Mouse (Mus musculus) liver, embryonic 11.5 days (tissue): ENCODE measurements around the gene Spata31d1a. TPM values are rescaled to one million over a fixed set of nuclear protein-coding genes. Genes with fewer than 3 reads are reported as not detected.

Source experiments
- ATAC-seq: fragments of 200-750 bp; cut with Nextera tagmentation; replicated peaks from 2 replicates; pipeline ENCODE4 v1.8.0; 2017; ENCODE audit warnings: moderate number of reproducible peaks, mild to moderate bottlenecking, moderate TSS enrichment, moderate library complexity; ENCODE audit not compliant: low FRiP score
- DNase-seq: peaks from one replicate; pipeline ENCODE4 v3.0.0-alpha.2; 2017; ENCODE audit warnings: low spot score
- H3K27ac ChIP-seq: fragments of 300-500 bp; sonication (generic); 2 replicates; pipeline ENCODE4 v1.5.1; 2014; ENCODE audit warnings: mild to moderate bottlenecking, low read depth, low read length, control low read depth
- H3K27me3 ChIP-seq: fragments of 300-500 bp; sonication (generic); replicated peaks from 2 replicates; pipeline ENCODE4 v1.6.1; 2014; ENCODE audit warnings: low read length, mixed read lengths; ENCODE audit not compliant: control insufficient read depth, insufficient read depth
- H3K36me3 ChIP-seq: fragments of 300-500 bp; sonication (generic); 2 replicates; pipeline ENCODE4 v1.6.1; 2014; ENCODE audit warnings: mild to moderate bottlenecking, low read length, moderate library complexity, mixed read lengths; ENCODE audit not compliant: control insufficient read depth, insufficient read depth
- H3K4me1 ChIP-seq: fragments of 300-500 bp; sonication (generic); replicated peaks from 2 replicates; pipeline ENCODE4 v1.6.1; 2014; ENCODE audit warnings: low read length, mixed read lengths; ENCODE audit not compliant: control insufficient read depth, insufficient read depth
- H3K4me2 ChIP-seq: fragments of 300-500 bp; sonication (generic); 2 replicates; pipeline ENCODE4 v1.6.1; 2014; ENCODE audit warnings: mild to moderate bottlenecking, control low read depth, moderate library complexity
- H3K4me3 ChIP-seq: fragments of 300-500 bp; sonication (generic); 2 replicates; pipeline ENCODE4 v1.5.1; 2014; ENCODE audit warnings: low read depth, low read length, control low read depth
- H3K9ac ChIP-seq: fragments of 300-500 bp; sonication (generic); 2 replicates; pipeline ENCODE4 v1.6.1; 2014; ENCODE audit warnings: low read depth, low read length, control low read depth
- H3K9me3 ChIP-seq: fragments of 300-500 bp; sonication (generic); 2 replicates; pipeline ENCODE4 v1.6.1; 2016; ENCODE audit warnings: low read length, inconsistent platforms, mixed read lengths; ENCODE audit not compliant: control insufficient read depth
- WGBS: fragments of 180-500 bp; shearing (Covaris S2); extraction: QIAGEN DNeasy Blood & Tissue Kit; methylation state at CpG from one replicate; pipeline ENCODE4 v1.1.7; 2014; 5-methylcytosine and 5-hydroxymethylcytosine counted together
- polyA plus RNA-seq: library from polyadenylated mRNA; unstranded; fragments of >200 nt; fragmentation: Nextera tagmentation; extraction: Ambion mirVana; gene quantifications from 2 replicates; pipeline ENCODE4 v1.2.1, GENCODE M21; 2014

Gene Spata31d1a
- polyA plus RNA-seq, 1 experiment from 2014 or later = 0.11 TPM

GRCm38 (mm10) chr13:59694008-59694407 lies 16.1 kb downstream of the Spata31d1a start, which contains the start of gene 4921517D22Rik:
Gene 4921517D22Rik (minus strand): TSS chr13:59694108.
- Histone ChIP-seq H3K4me2 (no peak within 1 kb of the TSS), H3K9ac (no peak within 1 kb of the TSS), H3K36me3 (no peaks in the 10 kb centered on the region), H3K27ac (no peak within 1 kb of the TSS), H3K4me3 (no peak within 1 kb of the TSS), H3K9me3 (no peaks in the 10 kb centered on the region), H3K27me3 (no peaks in the 10 kb centered on the region), H3K4me1 (no peaks in the 10 kb centered on the region)
- 74% methylated on average over 3 of the region's 3 CpGs for WGBS
- no peak for ATAC-seq
- no peak for DNase-seq

GRCm38 (mm10) chr13:59691478-59691877 lies 18.7 kb downstream of the Spata31d1a start:
- 83% methylated on average over 10 of the region's 10 CpGs for WGBS
- no peaks in the 10 kb centered on the region for H3K36me3 ChIP-seq
- H3K4me2 ChIP-seq = no peak overlapping the region
- no peak overlapping the region for H3K27ac ChIP-seq
- ATAC-seq = no peak
- no peaks in the 10 kb centered on the region for H3K27me3 ChIP-seq
- no peaks in the 10 kb centered on the region for H3K9me3 ChIP-seq
- H3K9ac ChIP-seq = no peak overlapping the region
- no peak for DNase-seq
- H3K4me1 ChIP-seq = no peaks in the 10 kb centered on the region
- H3K4me3 ChIP-seq = no peak overlapping the region

- Histone ChIP-seq H3K9me3 (no peaks in the 10 kb centered on the region), H3K27ac (no peak overlapping the region), H3K4me3 (no peak overlapping the region), H3K4me2 (no peak overlapping the region), H3K4me1 (no peaks in the 10 kb centered on the region), H3K27me3 (no peaks in the 10 kb centered on the region), H3K36me3 (no peaks in the 10 kb centered on the region), H3K9ac (no peak overlapping the region)
- no peak for DNase-seq
- 79% methylated on average over 7 of the region's 7 CpGs for WGBS
- ATAC-seq = no peak
These were observed 19.6 kb downstream of the Spata31d1a start for GRCm38 (mm10) chr13:59690576-59690975.

GRCm38 (mm10) chr13:59689843-59690242 lies 20.3 kb downstream of the Spata31d1a start:
- Histone ChIP-seq H3K27me3 (no peaks in the 10 kb centered on the region), H3K4me3 (no peak overlapping the region), H3K36me3 (no peaks in the 10 kb centered on the region), H3K4me1 (no peaks in the 10 kb centered on the region), H3K27ac (no peak overlapping the region), H3K9ac (no peak overlapping the region), H3K9me3 (no peaks in the 10 kb centered on the region), H3K4me2 (no peak overlapping the region)
- no peak for ATAC-seq
- no peak for DNase-seq
- WGBS = 71% methylated on average over 3 of the region's 3 CpGs

- H3K27me3 ChIP-seq = no peaks in the 10 kb centered on the region
- WGBS = 72% methylated on average over 9 of the region's 9 CpGs
- no peak overlapping the region for H3K27ac ChIP-seq
- H3K36me3 ChIP-seq = no peaks in the 10 kb centered on the region
- ATAC-seq = no peak
- no peak overlapping the region for H3K4me3 ChIP-seq
- no peaks in the 10 kb centered on the region for H3K9me3 ChIP-seq
- no peak overlapping the region for H3K4me2 ChIP-seq
- DNase-seq = no peak
- no peak overlapping the region for H3K9ac ChIP-seq
- H3K4me1 ChIP-seq = no peaks in the 10 kb centered on the region
These were observed 20.8 kb downstream of the Spata31d1a start for GRCm38 (mm10) chr13:59689313-59689712.

GRCm38 (mm10) chr13:59688338-59688770 lies 21.8 kb downstream of the Spata31d1a start:
- DNase-seq = no peak
- H3K27me3 ChIP-seq = no peaks in the 10 kb centered on the region
- no peaks in the 10 kb centered on the region for H3K9me3 ChIP-seq
- H3K36me3 ChIP-seq = no peaks in the 10 kb centered on the region
- H3K4me3 ChIP-seq = no peak overlapping the region
- H3K9ac ChIP-seq = no peak overlapping the region
- H3K4me1 ChIP-seq = no peaks in the 10 kb centered on the region
- ATAC-seq = no peak
- WGBS = 62% methylated on average over 13 of the region's 13 CpGs
- no peak overlapping the region for H3K27ac ChIP-seq
- H3K4me2 ChIP-seq = no peak overlapping the region

- WGBS = 72% methylated on average over 3 of the region's 3 CpGs
- Histone ChIP-seq H3K27ac (no peak overlapping the region), H3K9ac (no peak overlapping the region), H3K4me2 (no peak overlapping the region), H3K4me3 (no peak overlapping the region), H3K27me3 (no peaks in the 10 kb centered on the region), H3K36me3 (no peaks in the 10 kb centered on the region), H3K9me3 (no peaks in the 10 kb centered on the region), H3K4me1 (peaks cover 7% of the 10 kb centered on the region; the same call in 1 of the 2 replicates)
- ATAC-seq (no peak), DNase-seq (no peak)
These were observed 24.9 kb downstream of the Spata31d1a start for GRCm38 (mm10) chr13:59685236-59685635.

- H3K27me3 ChIP-seq = no peaks in the 10 kb centered on the region
- DNase-seq = no peak
- WGBS = 15% methylated on average over 7 of the region's 7 CpGs
- peaks cover 21% of the 10 kb centered on the region for H3K4me1 ChIP-seq
- H3K4me2 ChIP-seq = peak overlapping the region; percentile 19; the same call in 1 of the 2 replicates
- H3K9me3 ChIP-seq = no peaks in the 10 kb centered on the region
- H3K4me3 ChIP-seq = no peak overlapping the region
- no peaks in the 10 kb centered on the region for H3K36me3 ChIP-seq
- peak; percentile 82 for ATAC-seq
- H3K9ac ChIP-seq = no peak overlapping the region
- H3K27ac ChIP-seq = no peak overlapping the region
These were observed 27.5 kb downstream of the Spata31d1a start for GRCm38 (mm10) chr13:59682629-59683028.

GRCm38 (mm10) chr13:59679908-59680307 lies 30.2 kb downstream of the Spata31d1a start:
- no peak overlapping the region for H3K27ac ChIP-seq
- 39% methylated on average over 4 of the region's 4 CpGs for WGBS
- ATAC-seq (no peak), DNase-seq (no peak)
- peaks cover 21% of the 10 kb centered on the region for H3K4me1 ChIP-seq
- no peaks in the 10 kb centered on the region for H3K9me3 ChIP-seq
- no peak overlapping the region for H3K9ac ChIP-seq
- no peak overlapping the region for H3K4me2 ChIP-seq
- no peaks in the 10 kb centered on the region for H3K27me3 ChIP-seq
- H3K4me3 ChIP-seq = no peak overlapping the region
- H3K36me3 ChIP-seq = no peaks in the 10 kb centered on the region
